Mouse (Mus musculus): Measurements from ENCODE around the gene Zbtb48. TPM values are rescaled to one million over a fixed set of nuclear protein-coding genes. Genes with fewer than 3 reads are reported as not detected.

Gene Zbtb48
- total RNA-seq, 2 experiments from 2014 or later: 11.9 to 14.8 TPM

DNA sequence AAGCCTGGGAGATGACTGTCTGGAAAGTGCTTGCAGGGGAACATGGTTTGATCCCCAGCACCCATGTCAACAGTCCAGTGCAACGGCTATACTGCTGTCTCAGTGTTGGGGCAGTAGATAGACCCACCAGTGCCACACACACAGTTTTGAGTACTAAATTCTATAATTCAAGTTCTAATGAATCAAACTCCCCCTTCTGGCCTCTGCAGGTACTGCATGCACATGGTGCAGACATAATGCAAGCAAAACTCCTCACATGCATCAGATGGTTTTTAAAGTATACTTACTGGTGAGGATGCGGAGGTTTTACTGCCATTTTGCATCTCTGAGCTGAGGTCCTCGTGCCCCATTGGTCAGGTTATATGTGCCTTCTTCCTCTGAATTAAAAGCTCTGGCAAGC is 52.0 kb downstream of the Zbtb48 start:
- DNase-seq (ENCODE audit: low spot score in 2 of 2): peak in 1 of 2 experiments; percentile 62

DNA sequence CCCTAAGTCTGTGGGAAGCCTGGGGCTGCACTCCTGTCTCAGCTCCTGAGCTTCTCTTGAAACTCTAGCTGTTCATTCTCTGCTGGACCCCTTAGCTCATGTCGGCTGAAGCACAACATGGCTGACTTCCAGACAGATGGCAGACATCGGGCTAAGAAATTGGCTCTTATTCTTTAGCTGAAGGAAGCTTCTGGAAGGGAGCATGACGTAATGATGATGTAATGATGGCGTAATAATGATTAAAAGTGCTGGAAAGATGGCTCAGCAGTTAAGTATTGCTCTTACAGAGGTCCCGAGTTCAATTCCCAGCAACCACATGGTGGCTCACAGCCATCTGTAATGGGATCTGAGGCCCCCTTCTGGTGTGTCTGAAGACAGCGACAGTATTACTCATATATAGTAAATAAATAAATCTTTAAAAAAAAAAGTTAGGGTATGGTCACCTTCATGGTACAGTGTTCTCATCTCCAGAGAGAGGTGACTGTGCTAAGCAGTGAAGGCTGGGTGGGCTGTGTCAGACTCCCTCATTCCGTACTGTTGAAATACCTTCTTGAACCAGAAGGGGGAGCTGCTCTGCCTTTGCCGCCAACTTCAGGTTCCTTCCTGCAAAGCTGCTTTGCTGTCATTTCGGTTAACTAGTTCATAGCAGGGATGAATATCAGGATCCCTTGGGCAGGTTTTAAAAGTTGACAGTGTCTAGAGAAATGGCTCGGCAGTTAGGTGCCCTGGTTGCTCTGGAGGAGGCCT is 55.1 kb downstream of the Zbtb48 start:
- peak in 1 of 2 experiments; percentile 58 for DNase-seq (ENCODE audit: low spot score in 2 of 2)

Other genes with a start within 250 kb of the Zbtb48 start
- 100 to 1,000 TPM; 218 to 223 TPM for gene Camta1, start 165.8 kb downstream of the Zbtb48 start, total RNA-seq (2021)
- gene Dnajc11, start 94.0 kb downstream of the Zbtb48 start, total RNA-seq (2021): 10 to 100 TPM; 75.8 to 82.0 TPM
- gene Thap3, start 38.7 kb downstream of the Zbtb48 start, total RNA-seq (2021): 10 to 100 TPM; 22.8 to 34.2 TPM
- gene Phf13, start 31.4 kb downstream of the Zbtb48 start, total RNA-seq (2021): 10 to 100 TPM; 15.2 to 16.6 TPM
- gene Klhl21, start 18.9 kb downstream of the Zbtb48 start, total RNA-seq (2021): 10 to 100 TPM; 14.6 to 15.1 TPM
- under 1 TPM; 0.37 to 0.45 TPM for gene Tas1r1, start 10.9 kb upstream of the Zbtb48 start, total RNA-seq (2021)
- 10 to 100 TPM; 27.3 to 31.6 TPM for gene Nol9, start 11.7 kb upstream of the Zbtb48 start, total RNA-seq (2021)
- 10 to 100 TPM; 76.0 to 79.6 TPM for gene Plekhg5, start 44.8 kb upstream of the Zbtb48 start, total RNA-seq (2021)
- 10 to 100 TPM; 14.0 to 15.1 TPM for gene Tnfrsf25, start 88.3 kb upstream of the Zbtb48 start, total RNA-seq (2021)
- gene Espn, start 124.7 kb upstream of the Zbtb48 start, total RNA-seq (2021): under 1 TPM; 0.62 to 0.78 TPM
- gene Hes2, start 131.2 kb upstream of the Zbtb48 start, total RNA-seq (2021): not detected
- 100 to 1,000 TPM; 426 to 431 TPM for gene Acot7, start 150.5 kb upstream of the Zbtb48 start, total RNA-seq (2021)
- gene Gpr153, start 246.6 kb upstream of the Zbtb48 start, total RNA-seq (2021): 10 to 100 TPM; 21.4 to 23.1 TPM